Mouse (Mus musculus): Measurements from ENCODE around the gene Fmo6. TPM values are rescaled to one million over a fixed set of nuclear protein-coding genes. Genes with fewer than 3 reads are reported as not detected.
A peak's percentile ranks its signal among the peaks of the same experiment; 100 is the strongest.

The Fmo6 gene
- polyA plus RNA-seq, 1 experiment, result not detected

GRCm38 (mm10) chr1:162949763-162950162 is 12.4 kb upstream of the Fmo6 start:
- 92% methylated on average over 1 of the region's 1 CpGs for WGBS
- DNase-seq, result no peak
- Histone ChIP-seq H3K4me1 (ENCODE audit: control insufficient read depth, insufficient read depth, low read length) (no peaks in the 10 kb centered on the region), H3K4me3 (ENCODE audit: insufficient read depth, low read depth, low read length) (no peak overlapping the region), H3K36me3 (ENCODE audit: control insufficient read depth, insufficient read depth, low read length) (no peaks in the 10 kb centered on the region), H3K27me3 (replicated peaks; ENCODE audit: control insufficient read depth, insufficient read depth, low read length) (no peaks in the 10 kb centered on the region), H3K27ac (ENCODE audit: insufficient read depth, low read depth, low read length) (no peak overlapping the region)
- no peak for TF ChIP-seq POLR2A (IDR thresholded peaks at IDR 0.05; ENCODE audit: low read depth, low read length)
- no peak for TF ChIP-seq CTCF (conservative IDR thresholded peaks at IDR 0.05; ENCODE audit: insufficient read depth, insufficient read length, low read depth, low read length)

DNA sequence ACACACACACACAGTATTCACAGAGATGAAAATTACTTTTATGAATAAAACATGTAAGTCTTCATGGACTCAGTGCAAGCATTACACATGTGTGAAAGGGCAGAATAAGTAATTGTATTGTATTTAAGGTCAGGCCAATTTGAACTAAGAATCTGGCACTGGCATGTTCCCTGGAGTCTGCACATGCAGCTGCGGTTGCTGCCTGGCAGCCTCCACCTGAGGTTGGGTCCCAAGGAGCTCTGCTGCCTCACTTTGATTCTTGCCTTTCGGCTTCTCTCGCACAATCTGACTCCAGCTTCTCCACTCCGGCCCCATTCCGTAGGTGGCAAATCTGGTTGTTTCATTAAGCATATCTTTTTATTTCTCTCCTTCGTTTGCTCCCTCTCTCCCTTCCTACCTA is 10.6 kb upstream of the Fmo6 start:
- Histone ChIP-seq H3K4me3 (ENCODE audit: insufficient read depth, low read depth, low read length) (no peak overlapping the region), H3K27me3 (replicated peaks; ENCODE audit: control insufficient read depth, insufficient read depth, low read length) (no peaks in the 10 kb centered on the region), H3K27ac (ENCODE audit: insufficient read depth, low read depth, low read length) (no peak overlapping the region), H3K36me3 (ENCODE audit: control insufficient read depth, insufficient read depth, low read length) (no peaks in the 10 kb centered on the region), H3K4me1 (ENCODE audit: control insufficient read depth, insufficient read depth, low read length) (no peaks in the 10 kb centered on the region)
- no peak for DNase-seq
- TF ChIP-seq CTCF (conservative IDR thresholded peaks at IDR 0.05; ENCODE audit: insufficient read depth, insufficient read length, low read depth, low read length) (no peak), POLR2A (IDR thresholded peaks at IDR 0.05; ENCODE audit: low read depth, low read length) (no peak)
- 88% methylated on average over 6 of the region's 6 CpGs for WGBS

GRCm38 (mm10) chr1:162946837-162947558 is 9.7 kb upstream of the Fmo6 start:
- no peak for TF ChIP-seq POLR2A (IDR thresholded peaks at IDR 0.05; ENCODE audit: low read depth, low read length)
- TF ChIP-seq CTCF (conservative IDR thresholded peaks at IDR 0.05; ENCODE audit: insufficient read depth, insufficient read length, low read depth, low read length), result no peak
- no peaks in the 10 kb centered on the region for H3K27me3 ChIP-seq (replicated peaks; ENCODE audit: control insufficient read depth, insufficient read depth, low read length)
- no peak overlapping the region for H3K27ac ChIP-seq (ENCODE audit: insufficient read depth, low read depth, low read length)
- WGBS, result 53% methylated on average over 4 of the region's 4 CpGs
- no peak overlapping the region for H3K4me3 ChIP-seq (ENCODE audit: insufficient read depth, low read depth, low read length)
- H3K36me3 ChIP-seq (ENCODE audit: control insufficient read depth, insufficient read depth, low read length), result no peaks in the 10 kb centered on the region
- H3K4me1 ChIP-seq (ENCODE audit: control insufficient read depth, insufficient read depth, low read length), result no peaks in the 10 kb centered on the region
- DNase-seq, result no peak

- TF ChIP-seq POLR2A (IDR thresholded peaks at IDR 0.05; ENCODE audit: low read depth, low read length) (no peak), CTCF (conservative IDR thresholded peaks at IDR 0.05; ENCODE audit: insufficient read depth, insufficient read length, low read depth, low read length) (no peak)
- Histone ChIP-seq H3K27me3 (replicated peaks; ENCODE audit: control insufficient read depth, insufficient read depth, low read length) (no peaks in the 10 kb centered on the region), H3K4me1 (ENCODE audit: control insufficient read depth, insufficient read depth, low read length) (no peaks in the 10 kb centered on the region), H3K36me3 (ENCODE audit: control insufficient read depth, insufficient read depth, low read length) (no peaks in the 10 kb centered on the region), H3K4me3 (ENCODE audit: insufficient read depth, low read depth, low read length) (no peak overlapping the region), H3K27ac (ENCODE audit: insufficient read depth, low read depth, low read length) (no peak overlapping the region)
- WGBS, result 45% methylated on average over 6 of the region's 6 CpGs
- no peak for DNase-seq
These were observed 6.4 kb upstream of the Fmo6 start for GRCm38 (mm10) chr1:162943700-162944099.

DNA sequence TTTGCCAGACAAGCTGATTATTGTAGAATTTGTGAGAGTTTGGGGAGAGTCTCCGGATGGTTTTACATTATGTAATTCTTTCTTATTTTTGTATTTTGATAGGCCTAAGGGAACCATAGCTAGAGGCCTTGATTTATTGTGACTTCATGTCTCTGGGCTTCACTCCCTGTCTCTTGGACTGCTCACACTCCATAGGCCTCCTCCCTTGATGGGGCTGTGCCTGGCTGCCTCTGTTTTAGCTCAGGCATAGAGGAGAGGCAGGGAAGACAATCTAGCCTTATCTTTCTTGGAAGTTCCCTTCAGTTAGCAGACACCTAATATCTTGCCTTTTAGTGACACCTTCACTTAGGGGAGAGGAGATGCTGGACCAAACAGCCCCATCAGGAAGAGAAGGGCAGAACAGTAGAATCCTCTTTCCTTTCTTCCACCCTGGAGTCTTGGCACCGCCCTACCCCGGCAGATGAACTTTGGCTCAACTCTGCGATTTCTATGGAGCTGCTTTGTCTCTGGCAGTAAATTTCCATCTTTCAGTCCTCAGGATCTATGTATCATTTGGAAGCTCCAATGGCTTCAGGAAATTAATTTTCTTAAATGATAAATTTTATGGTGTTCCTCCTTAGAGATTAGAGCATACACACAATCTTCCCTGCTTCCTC is 1.5 kb upstream of the Fmo6 start:
- Histone ChIP-seq H3K36me3 (ENCODE audit: control insufficient read depth, insufficient read depth, low read length) (no peaks in the 10 kb centered on the region), H3K4me3 (ENCODE audit: insufficient read depth, low read depth, low read length) (no peak overlapping the region), H3K27ac (ENCODE audit: insufficient read depth, low read depth, low read length) (peak overlapping the region; percentile 52), H3K27me3 (replicated peaks; ENCODE audit: control insufficient read depth, insufficient read depth, low read length) (no peaks in the 10 kb centered on the region), H3K4me1 (ENCODE audit: control insufficient read depth, insufficient read depth, low read length) (no peaks in the 10 kb centered on the region)
- peak; percentile 61 for DNase-seq
- 43% methylated on average over 4 of the region's 4 CpGs for WGBS
- no peak for TF ChIP-seq POLR2A (IDR thresholded peaks at IDR 0.05; ENCODE audit: low read depth, low read length)
- no peak for TF ChIP-seq CTCF (conservative IDR thresholded peaks at IDR 0.05; ENCODE audit: insufficient read depth, insufficient read length, low read depth, low read length)

- no peak overlapping the region for H3K27ac ChIP-seq (ENCODE audit: insufficient read depth, low read depth, low read length)
- 37% methylated on average over 5 of the region's 5 CpGs for WGBS
These were observed 818 bp upstream of the Fmo6 start for GRCm38 (mm10) chr1:162937970-162938695.

More at GRCm38 (mm10) chr1:162937970-162938695, 818 bp upstream of the Fmo6 start:
- H3K27me3 ChIP-seq (replicated peaks; ENCODE audit: control insufficient read depth, insufficient read depth, low read length), result no peaks in the 10 kb centered on the region
- TF ChIP-seq CTCF (conservative IDR thresholded peaks at IDR 0.05; ENCODE audit: insufficient read depth, insufficient read length, low read depth, low read length), result no peak
- no peak for TF ChIP-seq POLR2A (IDR thresholded peaks at IDR 0.05; ENCODE audit: low read depth, low read length)
- no peaks in the 10 kb centered on the region for H3K4me1 ChIP-seq (ENCODE audit: control insufficient read depth, insufficient read depth, low read length)
- no peak for DNase-seq
- H3K4me3 ChIP-seq (ENCODE audit: insufficient read depth, low read depth, low read length), result no peak overlapping the region
- no peaks in the 10 kb centered on the region for H3K36me3 ChIP-seq (ENCODE audit: control insufficient read depth, insufficient read depth, low read length)
